8 mouse cellular contexts compared by ENCODE assay signal in genomic region chr8:128685507-128686428, GRCm38 (mm10). TPM values are rescaled to one million over a fixed set of nuclear protein-coding genes. Genes with fewer than 3 reads are reported as not detected.
A peak's percentile ranks its signal among the peaks of the same experiment; 100 is the strongest.
DNase-seq lines count a peak whose midpoint lies in the region; ATAC-seq and TF ChIP-seq lines count a peak whose summit lies in the region.

Gene Itgb1 (plus strand): TSS chr8:128685654.

- no peaks in the 10 kb centered on the region for H3K27me3 ChIP-seq in MEL (ENCODE audit: control insufficient read depth in 1 of 2, insufficient read depth in 2 of 2, low read length in 2 of 2)
- no peaks in the 10 kb centered on the region for H3K27me3 ChIP-seq in cerebellum, adult 2 months (ENCODE audit: control insufficient read depth, insufficient read depth, low read length)
- no peaks in the 10 kb centered on the region for H3K27me3 ChIP-seq in forebrain, postnatal 0 days (ENCODE audit: insufficient read depth, low read length)

- H3K4me2 ChIP-seq in forebrain, postnatal 0 days (ENCODE audit: low read depth) = peak within 1 kb of the TSS; percentile 70

- peaks cover under 1 to 34% of the 10 kb centered on the region in 2 experiments; a peak in 3 of 4 replicates for H3K36me3 ChIP-seq in MEL (ENCODE audit: control insufficient read depth in 1 of 2, insufficient read depth in 2 of 2, low read length in 2 of 2)
- no peaks in the 10 kb centered on the region for H3K36me3 ChIP-seq in forebrain, postnatal 0 days (ENCODE audit: insufficient read depth)

- H3K4me1 ChIP-seq in MEL (ENCODE audit: control insufficient read depth in 1 of 2, insufficient read depth in 2 of 2, low read length in 2 of 2) = peaks cover 16 to 21% of the 10 kb centered on the region in 2 experiments
- peaks cover 2% of the 10 kb centered on the region; the same call in 1 of the 2 replicates for H3K4me1 ChIP-seq in cerebellum, adult 2 months (ENCODE audit: control insufficient read depth, insufficient read depth, low read length)
- H3K4me1 ChIP-seq in forebrain, postnatal 0 days (ENCODE audit: insufficient read depth) = peaks cover 19% of the 10 kb centered on the region; the same call in 1 of the 2 replicates
- H3K4me1 ChIP-seq in lung, adult 2 months (ENCODE audit: control insufficient read depth, insufficient read depth, low read length) = peaks cover 16% of the 10 kb centered on the region

- H3K79me2 ChIP-seq in MEL (ENCODE audit: control insufficient read depth, insufficient read depth, low read length, poor library complexity) = peaks cover 34% of the 10 kb centered on the region

- intact Hi-C loops in heart, postnatal 36 days (cut with DNase I) = loop anchor here (1.0 to 10.0 kb wide), 3 partner anchors 23 to 321 kb away; no protein-coding TSS in a partner anchor

- H3K4me3 ChIP-seq in MEL (ENCODE audit: control insufficient read depth in 1 of 2, insufficient read depth in 1 of 2, low read depth in 2 of 2, low read length in 2 of 2) = peak within 1 kb of the TSS; percentile 68 to 99
- peak within 1 kb of the TSS; percentile 85 for H3K4me3 ChIP-seq in cerebellum, adult 2 months (replicated peaks; ENCODE audit: insufficient read depth, low read depth, low read length)
- peak within 1 kb of the TSS; percentile 99 for H3K4me3 ChIP-seq in forebrain, postnatal 0 days (ENCODE audit: low read depth, low read length)
- H3K4me3 ChIP-seq in layer of hippocampus, adult 2 months = peak within 1 kb of the TSS; percentile 94
- peak within 1 kb of the TSS; percentile 92 for H3K4me3 ChIP-seq in lung, adult 2 months (replicated peaks; ENCODE audit: extremely low read depth, low read depth, low read length)

- TF ChIP-seq POLR2A in MEL (IDR thresholded peaks at IDR 0.05; ENCODE audit: control insufficient read depth in 1 of 2, insufficient read depth in 1 of 2, low read depth in 1 of 2, low read length in 2 of 2, poor library complexity in 1 of 2) = peak; percentile 30 to 61; a peak in 1 of 4 replicates
- peak; percentile 64 for TF ChIP-seq POLR2A in cerebellum, adult 2 months (IDR thresholded peaks at IDR 0.05; ENCODE audit: borderline replicate concordance, insufficient read depth, low read length)
- peak; percentile 91 for TF ChIP-seq POLR2A in lung, adult 2 months (IDR thresholded peaks at IDR 0.05; ENCODE audit: borderline replicate concordance, extremely low read depth, low read depth, low read length)

- WGBS in cerebellum, adult 2 months = under 1% methylated on average over 111 of the region's 113 CpGs
- 1% methylated on average over 99 of the region's 113 CpGs for WGBS in forebrain, postnatal 0 days
- WGBS in lung, adult 2 months = 1% methylated on average over 109 of the region's 113 CpGs

- no peak for TF ChIP-seq EP300 in MEL (IDR thresholded peaks at IDR 0.05; ENCODE audit: low read depth in 1 of 2, low read length in 2 of 2)

- peak within 1 kb of the TSS; percentile 75 for H3K27ac ChIP-seq in MEL (ENCODE audit: control insufficient read depth, low read depth, low read length)
- peak within 1 kb of the TSS; percentile 86 for H3K27ac ChIP-seq in cerebellum, adult 2 months (ENCODE audit: insufficient read depth, low read length)
- H3K27ac ChIP-seq in forebrain, postnatal 0 days (ENCODE audit: low read depth, low read length) = peak within 1 kb of the TSS; percentile 99
- H3K27ac ChIP-seq in layer of hippocampus, adult 2 months = peak within 1 kb of the TSS; percentile 98

- ATAC-seq in forebrain, postnatal 0 days = peak; percentile 94
- ATAC-seq in neutrophil, adult 5-6 weeks (ENCODE audit: extremely low read depth, insufficient number of reproducible peaks, low FRiP score, poor library complexity, severe bottlenecking) = peak; percentile 57

- DNase-seq in MEL (ENCODE audit: low read depth, low spot score) = peak; percentile 91
- peak; percentile 92 to 94 for DNase-seq in cerebellum, adult 2 months
- peak; percentile 96 for DNase-seq in forebrain, postnatal 0 days
- DNase-seq in heart, postnatal 36 days = peak; percentile 93
- DNase-seq in layer of hippocampus, adult 2 months (ENCODE audit: low spot score in 2 of 2) = peak; percentile 87
- peak; percentile 93 for DNase-seq in lung, adult 2 months
- DNase-seq in testis, postnatal 14 days (ENCODE audit: low spot score) = peak; percentile 93

- TF ChIP-seq RAD21 in MEL (IDR thresholded peaks at IDR 0.05; ENCODE audit: low read depth, low read length) = no peak

- TF ChIP-seq CTCF in MEL (IDR thresholded peaks at IDR 0.05 in 2 of 3, conservative IDR thresholded peaks at IDR 0.05 in 1 of 3; ENCODE audit: control insufficient read depth in 1 of 3, insufficient read depth in 1 of 3, low read depth in 2 of 3, low read length in 3 of 3, poor library complexity in 1 of 3, severe bottlenecking in 1 of 3) = peak in 2 of 3 experiments; percentile 27 to 30; a peak in 4 of 6 replicates
- TF ChIP-seq CTCF in cerebellum, adult 2 months (IDR thresholded peaks at IDR 0.05; ENCODE audit: borderline replicate concordance, insufficient read depth, low read depth, low read length) = peak; percentile 51; the same call in 1 of the 2 replicates
- TF ChIP-seq CTCF in forebrain, postnatal 0 days (IDR thresholded peaks at IDR 0.05; ENCODE audit: low read depth) = peak; percentile 63
- peak; percentile 70 for TF ChIP-seq CTCF in layer of hippocampus, adult 2 months (conservative IDR thresholded peaks at IDR 0.05)
- TF ChIP-seq CTCF in lung, adult 2 months (IDR thresholded peaks at IDR 0.05; ENCODE audit: insufficient read depth, low read length) = peak; percentile 38

- H3K9ac ChIP-seq in MEL (ENCODE audit: control insufficient read depth, low read depth, low read length, poor library complexity, severe bottlenecking) = peak within 1 kb of the TSS; percentile 96
- H3K9ac ChIP-seq in forebrain, postnatal 0 days = peak within 1 kb of the TSS; percentile 99

- H3K9me3 ChIP-seq in MEL (replicated peaks; ENCODE audit: insufficient read depth, low read length) = no peaks in the 10 kb centered on the region
- H3K9me3 ChIP-seq in forebrain, postnatal 0 days (ENCODE audit: low read length) = no peaks in the 10 kb centered on the region

TF ChIP-seq in MEL, 35 proteins besides CTCF, POLR2A, EP300 and RAD21 (continues in another document):
- TF ChIP-seq CHD1 (IDR thresholded peaks at IDR 0.05; ENCODE audit: low read depth, low read length) = 0 out of 2 replicates have a peak, but pooled peaks have one; percentile 21
- 0 out of 2 replicates have a peak, but pooled peaks have one; percentile 65 for TF ChIP-seq MYC (IDR thresholded peaks at IDR 0.05; ENCODE audit: low read depth, low read length)
- no peak for TF ChIP-seq GABPA (IDR thresholded peaks at IDR 0.05; ENCODE audit: low read depth, low read length)
- no peak for TF ChIP-seq USF1 (IDR thresholded peaks at IDR 0.05; ENCODE audit: low read depth, low read length)
- TF ChIP-seq USF2 (IDR thresholded peaks at IDR 0.05; ENCODE audit: borderline replicate concordance in 1 of 2, insufficient read depth in 1 of 2, low read depth in 1 of 2, low read length in 2 of 2) = no peak
- no peak for TF ChIP-seq ZNF384 (IDR thresholded peaks at IDR 0.05; ENCODE audit: low read depth, low read length)
- TF ChIP-seq MAZ (IDR thresholded peaks at IDR 0.05; ENCODE audit: low read depth, low read length) = peak; percentile 87; the same call in 1 of the 2 replicates
- TF ChIP-seq BHLHE40 (IDR thresholded peaks at IDR 0.05; ENCODE audit: borderline replicate concordance, low read depth, low read length) = no peak
- no peak for TF ChIP-seq MYB (IDR thresholded peaks at IDR 0.05; ENCODE audit: low read depth, low read length)
- no peak for TF ChIP-seq E2F4 (IDR thresholded peaks at IDR 0.05; ENCODE audit: borderline replicate concordance, low read depth, low read length)
- peak; percentile 61; the same call in 1 of the 2 replicates for TF ChIP-seq SIN3A (IDR thresholded peaks at IDR 0.05; ENCODE audit: low read length)
- peak; percentile 52; the same call in 1 of the 2 replicates for TF ChIP-seq HCFC1 (IDR thresholded peaks at IDR 0.05; ENCODE audit: low read depth, low read length)
- TF ChIP-seq ETS1 (IDR thresholded peaks at IDR 0.05; ENCODE audit: low read depth, low read length) = peak; percentile 57; the same call in 1 of the 2 replicates
- TF ChIP-seq ELF1 (IDR thresholded peaks at IDR 0.05; ENCODE audit: low read depth, low read length) = peak; percentile 55; the same call in 1 of the 2 replicates
- no peak for TF ChIP-seq TAL1 (IDR thresholded peaks at IDR 0.05; ENCODE audit: low read length)
- no peak for TF ChIP-seq ZC3H11A (IDR thresholded peaks at IDR 0.05; ENCODE audit: low read depth, low read length)
- peak; percentile 44; the same call in 1 of the 2 replicates for TF ChIP-seq RCOR1 (IDR thresholded peaks at IDR 0.05; ENCODE audit: low read depth, low read length)
- no peak; the same call in 1 of the 2 replicates for TF ChIP-seq TCF12 (IDR thresholded peaks at IDR 0.05; ENCODE audit: low read depth, low read length)
- peak; percentile 77 for TF ChIP-seq MXI1 (IDR thresholded peaks at IDR 0.05; ENCODE audit: low read depth, low read length)
- TF ChIP-seq MAX (IDR thresholded peaks at IDR 0.05; ENCODE audit: low read length) = 0 out of 2 replicates have a peak, but pooled peaks have one; percentile 31
- TF ChIP-seq NELFE (IDR thresholded peaks at IDR 0.05; ENCODE audit: low read depth, low read length) = peak; percentile 65
- no peak for TF ChIP-seq MEF2A (IDR thresholded peaks at IDR 0.05; ENCODE audit: extremely low read depth, insufficient replicate concordance, low read depth, low read length, poor library complexity, severe bottlenecking)
- TF ChIP-seq UBTF (IDR thresholded peaks at IDR 0.05; ENCODE audit: borderline replicate concordance, insufficient read depth, low read depth, low read length) = no peak
- no peak for TF ChIP-seq MAFK (IDR thresholded peaks at IDR 0.05; ENCODE audit: borderline replicate concordance, low read depth, low read length)
- peak; percentile 62 for TF ChIP-seq ZMIZ1 (IDR thresholded peaks at IDR 0.05; ENCODE audit: low read depth, low read length)
- no peak; the same call in 1 of the 2 replicates for TF ChIP-seq KAT2A (conservative IDR thresholded peaks at IDR 0.05; ENCODE audit: low read depth, low read length)

RNA-seq across cellular contexts. Expression of gene Itgb1, which starts in this region (rescaled TPM):
- total RNA-seq in MEL (2012; rRNA removed) = 73.7 and 76.7 TPM in 2 replicates
- polyA plus RNA-seq in MEL (2012; ENCODE audit: insufficient read depth in 1 of 2, insufficient read length in 2 of 2, low read depth in 1 of 2, low replicate concordance in 2 of 2, missing spikeins in 1 of 2) = 100 to 1,000 TPM; 114 to 189 TPM
- polyA plus RNA-seq in cerebellum, adult 2 months (2012; rRNA removed) = 36.0 and 37.3 TPM in 2 replicates
- total RNA-seq in forebrain, postnatal 0 days (2014; rRNA removed) = 56.7 and 82.3 TPM in 2 replicates
- 55.6 and 61.5 TPM in 2 replicates for polyA plus RNA-seq in forebrain, postnatal 0 days (2015; fragmentation: Nextera tagmentation; extraction: Ambion mirVana)
- 100 to 1,000 TPM; 384 to 410 TPM for total RNA-seq in heart, postnatal 36 days (2021)
- total RNA-seq in layer of hippocampus, adult 2 months (2021) = 10 to 100 TPM; 36.4 to 36.8 TPM
- 68.7 and 107 TPM in 2 replicates for polyA plus RNA-seq in lung, adult 2 months (2012; rRNA removed)
- 67.6 and 73.8 TPM in 2 replicates for total RNA-seq in neutrophil, adult 5-6 weeks (2017)

Comparison
In these comparisons a context has a peak if more than half of its experiments do, and no peak if none do; other contexts are left out.
1. Peak in every context shown above with its lines: DNase-seq, ATAC-seq, H3K4me3 ChIP-seq and H3K27ac ChIP-seq.